In genomic region chr1:155249896-155250295, GRCm38 (mm10) we compare ENCODE assay signal across 25 mouse cellular contexts. TPM values are rescaled to one million over a fixed set of nuclear protein-coding genes. Genes with fewer than 3 reads are reported as not detected.
DNase-seq lines count a peak whose midpoint lies in the region; ATAC-seq lines count a peak whose summit lies in the region.
"Had no signal": no experiment of that assay in that cellular context is flagged by ENCODE, and none has a peak within 500 bp of the region (broad histone marks: within the 10 kb centered on the region; RNA-seq: fewer than 3 reads in every experiment).

No protein-coding gene starts in this region.

- peak; percentile 76 for DNase-seq in kidney, adult 9 months
- DNase-seq in retina, postnatal 1 day, result peak; percentile 43
- no peak for DNase-seq in retina, embryonic 14.5 days (ENCODE audit: low spot score)
- peak; percentile 42 for DNase-seq in kidney, postnatal 10 days
- peak; percentile 57 for DNase-seq in kidney, postnatal 14 days
- DNase-seq: adrenal gland, postnatal 25 days; B cell, adult 2 months; cerebellum, adult 11-12 months; cerebellum, adult 9-11 months; layer of hippocampus, postnatal 36 days; left cerebral cortex, postnatal 4 days; liver, postnatal 0 days; lung, postnatal 36 days had no signal

- no peak overlapping the region for H3K4me3 ChIP-seq in kidney, embryonic 16.5 days (ENCODE audit: low read length)
- no peak overlapping the region for H3K4me3 ChIP-seq in neural tube, embryonic 15.5 days (replicated peaks)
- H3K4me3 ChIP-seq: embryonic facial prominence, embryonic 13.5 days; forebrain, embryonic 10.5 days; forebrain, embryonic 15.5 days; heart, adult 2 months; heart, embryonic 12.5 days; liver, embryonic 12.5 days; midbrain, embryonic 13.5 days; neural tube, embryonic 12.5 days had no signal

- H3K27ac ChIP-seq in kidney, embryonic 16.5 days (ENCODE audit: low read length), result no peak overlapping the region; the same call in 1 of the 2 replicates
- no peak overlapping the region for H3K27ac ChIP-seq in neural tube, embryonic 15.5 days (replicated peaks)
- H3K27ac ChIP-seq: embryonic facial prominence, embryonic 13.5 days; forebrain, embryonic 10.5 days; forebrain, embryonic 15.5 days; heart, adult 2 months; hindbrain, embryonic 14.5 days; liver, embryonic 12.5 days; midbrain, embryonic 13.5 days; neural tube, embryonic 12.5 days had no signal

- H3K4me1 ChIP-seq in kidney, embryonic 16.5 days (ENCODE audit: insufficient read depth, low read length), result peaks cover 23% of the 10 kb centered on the region
- 0 out of 2 replicates have a peak, but pooled peaks cover under 1% of the 10 kb centered on the region for H3K4me1 ChIP-seq in neural tube, embryonic 15.5 days
- H3K4me1 ChIP-seq: forebrain, embryonic 15.5 days had no signal

- H3K9me3 ChIP-seq in kidney, embryonic 16.5 days (ENCODE audit: low read length), result no peaks in the 10 kb centered on the region
- no peaks in the 10 kb centered on the region for H3K9me3 ChIP-seq in neural tube, embryonic 15.5 days (replicated peaks)
- H3K9me3 ChIP-seq: embryonic facial prominence, embryonic 13.5 days; forebrain, embryonic 10.5 days; forebrain, embryonic 15.5 days; heart, embryonic 12.5 days; liver, embryonic 12.5 days; midbrain, embryonic 13.5 days; neural tube, embryonic 12.5 days had no signal

- ATAC-seq in kidney, embryonic 16.5 days (ENCODE audit: low FRiP score, low TSS enrichment), result no peak
- ATAC-seq in neural tube, embryonic 15.5 days (ENCODE audit: low FRiP score), result no peak
- ATAC-seq: forebrain, embryonic 15.5 days; intestine, postnatal 0 days; liver, embryonic 12.5 days; liver, postnatal 0 days; midbrain, embryonic 13.5 days had no signal

- H3K4me2 ChIP-seq in kidney, embryonic 16.5 days (replicated peaks; ENCODE audit: low read depth, low read length), result no peak overlapping the region
- no peak overlapping the region for H3K4me2 ChIP-seq in neural tube, embryonic 15.5 days
- H3K4me2 ChIP-seq: embryonic facial prominence, embryonic 13.5 days; forebrain, embryonic 15.5 days; heart, embryonic 12.5 days; hindbrain, embryonic 14.5 days; liver, embryonic 12.5 days; midbrain, embryonic 13.5 days; neural tube, embryonic 12.5 days had no signal

- no peaks in the 10 kb centered on the region for H3K27me3 ChIP-seq in kidney, embryonic 16.5 days (ENCODE audit: insufficient read depth, low read length)
- H3K27me3 ChIP-seq in neural tube, embryonic 15.5 days (replicated peaks), result peaks cover 7% of the 10 kb centered on the region
- H3K27me3 ChIP-seq: forebrain, embryonic 15.5 days; heart, embryonic 12.5 days had no signal

- WGBS in kidney, embryonic 16.5 days, result 36% methylated on average over 5 of the region's 5 CpGs
- WGBS in neural tube, embryonic 15.5 days, result 28% methylated on average over 5 of the region's 5 CpGs

- no peak overlapping the region for H3K9ac ChIP-seq in kidney, embryonic 16.5 days (replicated peaks; ENCODE audit: low read length)
- H3K9ac ChIP-seq in neural tube, embryonic 15.5 days (replicated peaks), result no peak overlapping the region
- H3K9ac ChIP-seq: embryonic facial prominence, embryonic 13.5 days; forebrain, embryonic 15.5 days; heart, embryonic 12.5 days; hindbrain, embryonic 14.5 days; liver, embryonic 12.5 days; liver, postnatal 0 days; midbrain, embryonic 13.5 days; neural tube, embryonic 12.5 days had no signal

- no peaks in the 10 kb centered on the region for H3K36me3 ChIP-seq in kidney, embryonic 16.5 days (ENCODE audit: insufficient read depth, low read length)
- H3K36me3 ChIP-seq in neural tube, embryonic 15.5 days, result no peaks in the 10 kb centered on the region
- H3K36me3 ChIP-seq: embryonic facial prominence, embryonic 13.5 days; forebrain, embryonic 10.5 days; forebrain, embryonic 15.5 days; heart, embryonic 12.5 days; liver, embryonic 12.5 days; midbrain, embryonic 13.5 days; neural tube, embryonic 12.5 days had no signal

RNA-seq across cellular contexts. Expression of gene BC034090, which starts 5.7 kb away (rescaled TPM):
- polyA plus RNA-seq in kidney, embryonic 16.5 days (2015; fragmentation: Nextera tagmentation; extraction: Ambion mirVana), result 8.2 and 9.1 TPM in 2 replicates
- polyA plus RNA-seq in neural tube, embryonic 15.5 days (2015; fragmentation: Nextera tagmentation; extraction: Ambion mirVana), result 3.0 and 4.1 TPM in 2 replicates
